Mouse (Mus musculus) forebrain, embryonic 16.5 days (tissue): ENCODE measurements at regions not wholly inside any gene's neighbourhood (a gene's known extent, or its start where the extent isn't known, plus 50 kb on each side); places are given as distances from the start of the nearest gene placed in this dataset.

Experiments
- ATAC-seq: fragments of 200-750 bp; cut with Nextera tagmentation; 2 replicates; pipeline ENCODE4 v1.8.0; 2017; ENCODE audit warnings: mild to moderate bottlenecking, moderate library complexity
- H3K27ac ChIP-seq: fragments of 300-500 bp; sonication (generic); 2 replicates; pipeline ENCODE4 v1.5.1; 2014; ENCODE audit warnings: low read length, control low read depth
- H3K27me3 ChIP-seq: fragments of 300-500 bp; sonication (generic); replicated peaks from 2 replicates; pipeline ENCODE4 v1.6.1; 2014; ENCODE audit warnings: low read length; ENCODE audit not compliant: control insufficient read depth, insufficient read depth
- H3K36me3 ChIP-seq: fragments of 300-500 bp; sonication (generic); 2 replicates; pipeline ENCODE4 v1.6.1; 2014; ENCODE audit not compliant: control insufficient read depth, insufficient read depth
- H3K4me1 ChIP-seq: fragments of 300-500 bp; sonication (generic); replicated peaks from 2 replicates; pipeline ENCODE4 v1.6.1; 2014; ENCODE audit warnings: low read length; ENCODE audit not compliant: control insufficient read depth, insufficient read depth
- H3K4me2 ChIP-seq: fragments of 300-500 bp; sonication (generic); 2 replicates; pipeline ENCODE4 v1.6.1; 2014; ENCODE audit warnings: mild to moderate bottlenecking, low read length, control low read depth
- H3K4me3 ChIP-seq: fragments of 300-500 bp; sonication (generic); replicated peaks from 2 replicates; pipeline ENCODE4 v1.5.1; 2014; ENCODE audit warnings: mild to moderate bottlenecking, low read length, control low read depth
- H3K9ac ChIP-seq: fragments of 300-500 bp; sonication (generic); replicated peaks from 2 replicates; pipeline ENCODE4 v1.6.1; 2014; ENCODE audit warnings: low read depth, low read length, control low read depth
- H3K9me3 ChIP-seq: fragments of 300-500 bp; sonication (generic); 2 replicates; pipeline ENCODE4 v1.6.1; 2016; ENCODE audit warnings: low read length; ENCODE audit not compliant: control insufficient read depth
- WGBS: fragments of 180-500 bp; shearing (Covaris S2); extraction: QIAGEN DNeasy Blood & Tissue Kit; methylation state at CpG from one replicate; pipeline ENCODE4 v1.1.7; 2014; 5-methylcytosine and 5-hydroxymethylcytosine counted together

GRCm38 (mm10) chr12:15911254-15911991 is 94.7 kb upstream of the Trib2 start:
- ATAC-seq: no peak
- Histone ChIP-seq H3K27me3 (no peaks in the 10 kb centered on the region), H3K9ac (no peak overlapping the region), H3K4me1 (no peaks in the 10 kb centered on the region), H3K4me3 (no peak overlapping the region), H3K4me2 (no peak overlapping the region), H3K36me3 (no peaks in the 10 kb centered on the region), H3K9me3 (no peaks in the 10 kb centered on the region), H3K27ac (no peak overlapping the region)
- 86% methylated on average over 1 of the region's 1 CpGs for WGBS

GRCm38 (mm10) chr12:15897539-15897938 is 80.8 kb upstream of the Trib2 start:
- Histone ChIP-seq H3K4me2 (no peak overlapping the region), H3K4me3 (no peak overlapping the region), H3K9me3 (no peaks in the 10 kb centered on the region), H3K9ac (no peak overlapping the region), H3K27ac (no peak overlapping the region), H3K4me1 (0 out of 2 replicates have a peak, but pooled peaks cover 2% of the 10 kb centered on the region), H3K27me3 (no peaks in the 10 kb centered on the region), H3K36me3 (no peaks in the 10 kb centered on the region)
- WGBS: 72% methylated on average over 2 of the region's 2 CpGs
- no peak for ATAC-seq

- WGBS: 45% methylated on average over 3 of the region's 3 CpGs
- peak; percentile 70 for ATAC-seq
- Histone ChIP-seq H3K4me3 (no peak overlapping the region), H3K36me3 (no peaks in the 10 kb centered on the region), H3K4me2 (no peak overlapping the region), H3K9ac (no peak overlapping the region), H3K9me3 (no peaks in the 10 kb centered on the region), H3K4me1 (0 out of 2 replicates have a peak, but pooled peaks cover 2% of the 10 kb centered on the region), H3K27ac (no peak overlapping the region), H3K27me3 (no peaks in the 10 kb centered on the region)
Measured at GRCm38 (mm10) chr12:15896511-15896910, 79.8 kb upstream of the Trib2 start.

GRCm38 (mm10) chr12:15895215-15895614 is 78.5 kb upstream of the Trib2 start:
- WGBS: 54% methylated on average over 2 of the region's 2 CpGs
- Histone ChIP-seq H3K9ac (no peak overlapping the region), H3K4me1 (0 out of 2 replicates have a peak, but pooled peaks cover 2% of the 10 kb centered on the region), H3K27ac (no peak overlapping the region), H3K27me3 (no peaks in the 10 kb centered on the region), H3K4me2 (no peak overlapping the region), H3K4me3 (no peak overlapping the region), H3K9me3 (no peaks in the 10 kb centered on the region), H3K36me3 (no peaks in the 10 kb centered on the region)
- ATAC-seq: no peak

- H3K27ac ChIP-seq: no peak overlapping the region
- H3K9me3 ChIP-seq: no peaks in the 10 kb centered on the region
- 31% methylated on average over 1 of the region's 1 CpGs for WGBS
- no peak overlapping the region for H3K4me2 ChIP-seq
- no peaks in the 10 kb centered on the region for H3K36me3 ChIP-seq
- H3K27me3 ChIP-seq: no peaks in the 10 kb centered on the region
- no peak overlapping the region for H3K4me3 ChIP-seq
- no peak for ATAC-seq
- H3K4me1 ChIP-seq: no peaks in the 10 kb centered on the region
- no peak overlapping the region for H3K9ac ChIP-seq
Measured at GRCm38 (mm10) chr12:15890591-15890990, 73.9 kb upstream of the Trib2 start.

GRCm38 (mm10) chr12:15879907-15880430 is 63.2 kb upstream of the Trib2 start:
- WGBS: 82% methylated on average over 7 of the region's 7 CpGs

More at GRCm38 (mm10) chr12:15879907-15880430, 63.2 kb upstream of the Trib2 start:
- no peaks in the 10 kb centered on the region for H3K4me1 ChIP-seq
- H3K36me3 ChIP-seq: no peaks in the 10 kb centered on the region
- no peaks in the 10 kb centered on the region for H3K9me3 ChIP-seq
- H3K4me2 ChIP-seq: no peak overlapping the region
- H3K9ac ChIP-seq: no peak overlapping the region
- no peaks in the 10 kb centered on the region for H3K27me3 ChIP-seq
- ATAC-seq: no peak
- H3K27ac ChIP-seq: no peak overlapping the region
- H3K4me3 ChIP-seq: no peak overlapping the region
